Mouse (Mus musculus): ENCODE data around the gene Ube2d3. TPM values are rescaled to one million over a fixed set of nuclear protein-coding genes. Genes with fewer than 3 reads are reported as not detected.
A peak's percentile ranks its signal among the peaks of the same experiment; 100 is the strongest.

Ube2d3 gene
- total and polyA plus RNA-seq, 3 experiments, result 285 to 416 (median 357) TPM

- 88% methylated on average over 1 of the region's 1 CpGs for WGBS
- Histone ChIP-seq H3K9ac (ENCODE audit: low read depth, low read length) (no peak overlapping the region), H3K79me2 (replicated peaks; ENCODE audit: control insufficient read depth, insufficient read depth, low read length) (no peaks in the 10 kb centered on the region), H3K27ac (no peak overlapping the region), H3K4me3 (no peak overlapping the region), H3K36me3 (ENCODE audit: control insufficient read depth, insufficient read depth, low read length) (peaks cover 17% of the 10 kb centered on the region), H3K27me3 (ENCODE audit: control insufficient read depth, insufficient read depth, low read length) (no peaks in the 10 kb centered on the region), H3K4me1 (ENCODE audit: control insufficient read depth, insufficient read depth, low read length) (peaks cover 1% of the 10 kb centered on the region; the same call in 1 of the 2 replicates)
- TF ChIP-seq EP300 (IDR thresholded peaks at IDR 0.05; ENCODE audit: insufficient read depth, low read depth, low read length), result no peak
- TF ChIP-seq CTCF (IDR thresholded peaks at IDR 0.05), result no peak
- no peak for DNase-seq
- intact Hi-C loops (cut with DNase I), result loop anchor here (5.0 kb wide), 1 partner anchor 44 kb away; no protein-coding TSS in a partner anchor
Observed at GRCm38 (mm10) chr3:135468402-135468801, 30.5 kb downstream of the Ube2d3 start.

DNA sequence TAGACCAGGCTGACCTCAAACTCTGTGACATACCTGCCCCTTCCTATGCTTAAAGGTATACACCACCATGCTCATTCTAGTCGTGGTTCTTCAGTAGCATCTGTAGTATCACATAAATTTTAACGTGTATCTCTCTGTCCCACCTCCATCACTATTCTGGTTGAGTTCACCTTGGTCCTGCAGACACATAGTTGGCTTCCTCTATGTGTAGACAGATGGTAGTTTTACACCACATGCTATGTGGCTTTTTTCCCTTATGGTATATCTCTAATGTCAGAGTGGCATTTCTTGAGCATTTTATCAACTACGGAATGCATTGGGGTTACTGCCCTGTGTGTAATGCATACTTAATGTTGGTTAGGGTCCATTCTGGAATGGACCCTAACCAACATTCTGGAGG lies 31.2 kb downstream of the Ube2d3 start:
- H3K27me3 ChIP-seq (ENCODE audit: control insufficient read depth, insufficient read depth, low read length), result no peaks in the 10 kb centered on the region
- no peak for TF ChIP-seq CTCF (IDR thresholded peaks at IDR 0.05)
- TF ChIP-seq POLR2A (IDR thresholded peaks at IDR 0.05; ENCODE audit: insufficient read depth, low read depth, low read length), result no peak
- no peak for TF ChIP-seq EP300 (IDR thresholded peaks at IDR 0.05; ENCODE audit: insufficient read depth, low read depth, low read length)
- intact Hi-C loops (cut with DNase I), result loop anchor here (5.0 kb wide), 1 partner anchor 43 kb away; no protein-coding TSS in a partner anchor
- H3K27ac ChIP-seq, result no peak overlapping the region
- peaks cover 13% of the 10 kb centered on the region for H3K36me3 ChIP-seq (ENCODE audit: control insufficient read depth, insufficient read depth, low read length)
- H3K4me1 ChIP-seq (ENCODE audit: control insufficient read depth, insufficient read depth, low read length), result peaks cover 1% of the 10 kb centered on the region; the same call in 1 of the 2 replicates
- DNase-seq, result no peak
- no peak overlapping the region for H3K9ac ChIP-seq (ENCODE audit: low read depth, low read length)
- no peak overlapping the region for H3K4me3 ChIP-seq
- H3K79me2 ChIP-seq (replicated peaks; ENCODE audit: control insufficient read depth, insufficient read depth, low read length), result no peaks in the 10 kb centered on the region
- 50% methylated on average over 3 of the region's 3 CpGs for WGBS

- no peak overlapping the region for H3K4me3 ChIP-seq
- peak; percentile 58 to 63 for DNase-seq
- intact Hi-C loops (cut with DNase I), result loop anchor here (5.0 kb wide), 2 partner anchors 42 to 52 kb away; no protein-coding TSS in a partner anchor
- H3K4me1 ChIP-seq (ENCODE audit: control insufficient read depth, insufficient read depth, low read length), result peaks cover 1% of the 10 kb centered on the region; the same call in 1 of the 2 replicates
- TF ChIP-seq EP300 (IDR thresholded peaks at IDR 0.05; ENCODE audit: insufficient read depth, low read depth, low read length), result no peak
- no peak for TF ChIP-seq POLR2A (IDR thresholded peaks at IDR 0.05; ENCODE audit: insufficient read depth, low read depth, low read length)
- no peak for TF ChIP-seq CTCF (IDR thresholded peaks at IDR 0.05)
- no peaks in the 10 kb centered on the region for H3K27me3 ChIP-seq (ENCODE audit: control insufficient read depth, insufficient read depth, low read length)
- no peak overlapping the region for H3K27ac ChIP-seq
- no peak overlapping the region for H3K9ac ChIP-seq (ENCODE audit: low read depth, low read length)
- H3K36me3 ChIP-seq (ENCODE audit: control insufficient read depth, insufficient read depth, low read length), result peaks cover 9% of the 10 kb centered on the region
- 24% methylated on average over 4 of the region's 4 CpGs for WGBS
- no peaks in the 10 kb centered on the region for H3K79me2 ChIP-seq (replicated peaks; ENCODE audit: control insufficient read depth, insufficient read depth, low read length)
Observed at GRCm38 (mm10) chr3:135469974-135470373, 32.0 kb downstream of the Ube2d3 start.

- Histone ChIP-seq H3K36me3 (ENCODE audit: control insufficient read depth, insufficient read depth, low read length) (peaks cover 9% of the 10 kb centered on the region), H3K4me3 (no peak overlapping the region), H3K27ac (no peak overlapping the region), H3K4me1 (ENCODE audit: control insufficient read depth, insufficient read depth, low read length) (peaks cover 1% of the 10 kb centered on the region; the same call in 1 of the 2 replicates), H3K27me3 (ENCODE audit: control insufficient read depth, insufficient read depth, low read length) (no peaks in the 10 kb centered on the region), H3K9ac (ENCODE audit: low read depth, low read length) (no peak overlapping the region), H3K79me2 (replicated peaks; ENCODE audit: control insufficient read depth, insufficient read depth, low read length) (no peaks in the 10 kb centered on the region)
- 82% methylated on average over 1 of the region's 1 CpGs for WGBS
- intact Hi-C loops (cut with DNase I), result loop anchor here (5.0 kb wide), 1 partner anchor 51 kb away; no protein-coding TSS in a partner anchor
- DNase-seq, result no peak
- TF ChIP-seq POLR2A (IDR thresholded peaks at IDR 0.05; ENCODE audit: insufficient read depth, low read depth, low read length), result no peak
Observed at GRCm38 (mm10) chr3:135470823-135471222, 32.9 kb downstream of the Ube2d3 start.

- no peaks in the 10 kb centered on the region; the same call in 1 of the 2 replicates for H3K4me1 ChIP-seq (ENCODE audit: control insufficient read depth, insufficient read depth, low read length)
- 85% methylated on average over 8 of the region's 8 CpGs for WGBS
- H3K36me3 ChIP-seq (ENCODE audit: control insufficient read depth, insufficient read depth, low read length), result no peaks in the 10 kb centered on the region
- no peak overlapping the region for H3K27ac ChIP-seq
- no peak overlapping the region for H3K9ac ChIP-seq (ENCODE audit: low read depth, low read length)
- no peak for DNase-seq
- intact Hi-C loops (cut with DNase I), result no loop called here
- no peaks in the 10 kb centered on the region for H3K79me2 ChIP-seq (replicated peaks; ENCODE audit: control insufficient read depth, insufficient read depth, low read length)
- no peak overlapping the region for H3K4me3 ChIP-seq
- TF ChIP-seq EP300 (IDR thresholded peaks at IDR 0.05; ENCODE audit: insufficient read depth, low read depth, low read length), result no peak
- TF ChIP-seq POLR2A (IDR thresholded peaks at IDR 0.05; ENCODE audit: insufficient read depth, low read depth, low read length), result no peak
- TF ChIP-seq CTCF (IDR thresholded peaks at IDR 0.05), result no peak
- H3K27me3 ChIP-seq (ENCODE audit: control insufficient read depth, insufficient read depth, low read length), result no peaks in the 10 kb centered on the region
Observed at GRCm38 (mm10) chr3:135475025-135475424, 37.1 kb downstream of the Ube2d3 start.

- intact Hi-C loops (cut with DNase I), result no loop called here
- no peaks in the 10 kb centered on the region for H3K4me1 ChIP-seq (ENCODE audit: control insufficient read depth, insufficient read depth, low read length)
Observed at GRCm38 (mm10) chr3:135476286-135476685, 38.3 kb downstream of the Ube2d3 start.

More at GRCm38 (mm10) chr3:135476286-135476685, 38.3 kb downstream of the Ube2d3 start:
- H3K27ac ChIP-seq, result no peak overlapping the region
- no peaks in the 10 kb centered on the region for H3K36me3 ChIP-seq (ENCODE audit: control insufficient read depth, insufficient read depth, low read length)
- TF ChIP-seq EP300 (IDR thresholded peaks at IDR 0.05; ENCODE audit: insufficient read depth, low read depth, low read length), result no peak
- TF ChIP-seq CTCF (IDR thresholded peaks at IDR 0.05), result no peak
- no peak for TF ChIP-seq POLR2A (IDR thresholded peaks at IDR 0.05; ENCODE audit: insufficient read depth, low read depth, low read length)
- no peak overlapping the region for H3K4me3 ChIP-seq
- 76% methylated on average over 6 of the region's 6 CpGs for WGBS
- no peak overlapping the region for H3K9ac ChIP-seq (ENCODE audit: low read depth, low read length)
- no peak for DNase-seq
- no peaks in the 10 kb centered on the region for H3K79me2 ChIP-seq (replicated peaks; ENCODE audit: control insufficient read depth, insufficient read depth, low read length)
- H3K27me3 ChIP-seq (ENCODE audit: control insufficient read depth, insufficient read depth, low read length), result no peaks in the 10 kb centered on the region

All from heart, adult 2 months (tissue).